Mouse (Mus musculus) urinary bladder, postnatal 10 days (tissue): ENCODE data around the gene A030003K21Rik.

Experiments used
- DNase-seq: peaks from one replicate; pipeline ENCODE4 v3.0.0; 2022; ENCODE audit warnings: low spot score

Gene A030003K21Rik

GRCm38 (mm10) chr1:82913025-82913424 lies 30.2 kb downstream of the A030003K21Rik start, which contains the start of gene A030005L19Rik:
Gene A030005L19Rik, plus strand, starts transcription at chr1:82913325.
- DNase-seq: no peak

- DNase-seq: no peak
These were observed 37.3 kb downstream of the A030003K21Rik start for GRCm38 (mm10) chr1:82905886-82906285.

GRCm38 (mm10) chr1:82901201-82901600 lies 42.0 kb downstream of the A030003K21Rik start:
- DNase-seq: no peak

- DNase-seq: no peak
These were observed 42.6 kb downstream of the A030003K21Rik start for GRCm38 (mm10) chr1:82900567-82900966.

GRCm38 (mm10) chr1:82893269-82893668 lies 49.9 kb downstream of the A030003K21Rik start:
- no peak for DNase-seq
